Mouse (Mus musculus) lung, postnatal 36 days (tissue): ENCODE data around the gene Dab1.

Experiments
- DNase-seq: peaks from one replicate; pipeline ENCODE4 v3.0.0; 2022; ENCODE audit warnings: mixed read lengths

Dab1 gene

GRCm38 (mm10) chr4:103994406-103994805 lies 375.2 kb downstream of the Dab1 start:
- DNase-seq: no peak

- DNase-seq: no peak
Observed at GRCm38 (mm10) chr4:104008406-104008805, 389.2 kb downstream of the Dab1 start.

GRCm38 (mm10) chr4:104011683-104012082 lies 392.5 kb downstream of the Dab1 start:
- no peak for DNase-seq

- no peak for DNase-seq
Observed at GRCm38 (mm10) chr4:104012150-104012549, 393.0 kb downstream of the Dab1 start.

GRCm38 (mm10) chr4:104025117-104025694 lies 406.0 kb downstream of the Dab1 start:
- DNase-seq: no peak

GRCm38 (mm10) chr4:104026834-104027233 lies 407.7 kb downstream of the Dab1 start:
- DNase-seq: no peak

- DNase-seq: no peak
Observed at GRCm38 (mm10) chr4:104027239-104027638, 408.1 kb downstream of the Dab1 start.

- no peak for DNase-seq
Observed at GRCm38 (mm10) chr4:104036091-104036490, 416.9 kb downstream of the Dab1 start.

- no peak for DNase-seq
Observed at GRCm38 (mm10) chr4:104039588-104039987, 420.4 kb downstream of the Dab1 start.

- no peak for DNase-seq
Observed at GRCm38 (mm10) chr4:104043441-104043840, 424.3 kb downstream of the Dab1 start.

GRCm38 (mm10) chr4:104044634-104045033 lies 425.5 kb downstream of the Dab1 start:
- DNase-seq: no peak

GRCm38 (mm10) chr4:104047966-104048804 lies 429.0 kb downstream of the Dab1 start:
- no peak for DNase-seq

- DNase-seq: peak; percentile 19
Observed at GRCm38 (mm10) chr4:104057116-104057515, 438.0 kb downstream of the Dab1 start.

GRCm38 (mm10) chr4:104059569-104059968 lies 440.4 kb downstream of the Dab1 start:
- no peak for DNase-seq

- no peak for DNase-seq
Observed at GRCm38 (mm10) chr4:104062356-104062755, 443.2 kb downstream of the Dab1 start.

GRCm38 (mm10) chr4:104066901-104067300 lies 447.7 kb downstream of the Dab1 start:
- DNase-seq: no peak

GRCm38 (mm10) chr4:104067748-104068147 lies 448.6 kb downstream of the Dab1 start:
- DNase-seq: no peak

GRCm38 (mm10) chr4:104071296-104071695 lies 452.1 kb downstream of the Dab1 start:
- DNase-seq: no peak

- peak; percentile 4 for DNase-seq
Observed at GRCm38 (mm10) chr4:104073920-104074459, 454.8 kb downstream of the Dab1 start.

- peak; percentile 54 for DNase-seq
Observed at GRCm38 (mm10) chr4:104077771-104078170, 458.6 kb downstream of the Dab1 start.

GRCm38 (mm10) chr4:104106299-104106698 lies 487.1 kb downstream of the Dab1 start:
- no peak for DNase-seq

GRCm38 (mm10) chr4:104111614-104112013 lies 492.5 kb downstream of the Dab1 start:
- DNase-seq: no peak

- DNase-seq: no peak
Observed at GRCm38 (mm10) chr4:104113209-104114005, 494.2 kb downstream of the Dab1 start.
